Mouse (Mus musculus) lung, postnatal 25 days (tissue): ENCODE measurements around the gene Cd276.
"Not testable (repeated sequence)": the region's sequence is repeated elsewhere in the genome, so short reads cannot be mapped to it uniquely, and the experiment has no call there.

Experiments used
- DNase-seq: peaks from one replicate; pipeline ENCODE4 v3.0.0; 2022; ENCODE audit warnings: low spot score

Gene Cd276

DNA sequence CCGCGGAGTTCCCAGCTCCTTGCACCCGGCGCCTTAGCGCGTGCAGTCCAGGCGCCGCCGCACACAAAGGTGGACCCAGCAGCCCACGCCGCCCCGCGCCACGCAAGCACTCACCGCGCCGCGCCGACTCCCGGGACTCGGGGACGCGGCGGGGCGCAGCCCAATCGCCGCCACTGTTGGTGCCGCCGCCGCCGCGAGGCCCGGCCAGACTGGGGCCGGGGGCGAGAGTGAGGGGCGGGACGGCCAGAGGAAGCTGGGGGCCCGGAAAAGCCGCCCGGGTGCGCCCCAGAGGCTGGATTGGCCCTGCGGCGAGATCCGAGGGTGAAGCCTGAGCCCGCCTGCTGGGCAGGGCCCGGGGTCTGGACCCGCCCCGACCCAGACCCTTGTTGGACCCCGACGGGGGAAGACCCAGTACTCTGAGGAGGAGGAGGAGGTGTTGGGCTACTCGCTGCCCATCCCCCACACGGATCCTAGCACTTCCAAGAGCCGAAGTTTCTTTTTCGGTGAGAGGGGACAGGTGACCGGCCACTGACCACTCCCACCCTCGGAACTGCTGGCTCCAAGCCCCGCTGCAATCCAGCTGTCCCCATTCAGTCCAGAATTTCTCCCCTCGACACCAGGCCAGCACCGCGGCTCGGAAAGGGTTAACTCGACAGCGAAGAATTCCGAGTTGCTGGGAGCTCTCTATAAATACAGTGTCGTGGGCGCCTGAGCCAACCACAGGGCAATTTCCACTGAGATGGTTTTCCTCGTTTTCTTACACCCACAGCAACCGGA, at the start of gene Cd276:
TSS of gene Cd276 (minus strand) at position 530 of the 777 bp plus-strand sequence.
- peak; percentile 47 for DNase-seq

- no peak for DNase-seq
Measured at GRCm38 (mm10) chr9:58595313-58595712, 40.1 kb upstream of the Cd276 start.

- no peak for DNase-seq
Measured at GRCm38 (mm10) chr9:58588657-58589056, 33.4 kb upstream of the Cd276 start.

- DNase-seq, result no peak
Measured at GRCm38 (mm10) chr9:58584323-58584722, 29.1 kb upstream of the Cd276 start.

DNA sequence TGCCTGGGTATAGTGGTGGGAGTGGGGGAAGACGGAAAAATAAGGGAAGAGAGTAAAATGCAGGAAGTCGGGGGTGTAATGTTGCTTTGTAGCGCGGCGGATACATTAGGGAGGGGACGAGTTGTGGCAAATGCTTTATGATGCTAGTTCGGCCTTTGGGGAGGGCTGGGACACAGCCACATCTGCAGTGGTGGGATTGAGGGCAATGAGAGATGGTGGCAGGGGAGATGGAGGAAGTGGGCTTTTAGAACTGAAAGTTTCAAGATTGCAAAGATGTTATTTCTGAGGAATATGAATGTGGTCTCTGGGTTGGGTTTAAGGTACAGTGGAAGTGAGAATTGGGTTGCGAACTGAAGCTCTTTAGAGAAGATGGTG, 28.0 kb upstream of the Cd276 start:
- DNase-seq, result peak; percentile 11

- DNase-seq, result peak; percentile 36
Measured at GRCm38 (mm10) chr9:58582581-58583266, 27.5 kb upstream of the Cd276 start.

- peak; percentile 98 for DNase-seq
Measured at GRCm38 (mm10) chr9:58581958-58582540, 26.8 kb upstream of the Cd276 start, which contains the start of gene Nptn. Gene Nptn, plus strand, starts transcription at chr9:58582240.

DNA sequence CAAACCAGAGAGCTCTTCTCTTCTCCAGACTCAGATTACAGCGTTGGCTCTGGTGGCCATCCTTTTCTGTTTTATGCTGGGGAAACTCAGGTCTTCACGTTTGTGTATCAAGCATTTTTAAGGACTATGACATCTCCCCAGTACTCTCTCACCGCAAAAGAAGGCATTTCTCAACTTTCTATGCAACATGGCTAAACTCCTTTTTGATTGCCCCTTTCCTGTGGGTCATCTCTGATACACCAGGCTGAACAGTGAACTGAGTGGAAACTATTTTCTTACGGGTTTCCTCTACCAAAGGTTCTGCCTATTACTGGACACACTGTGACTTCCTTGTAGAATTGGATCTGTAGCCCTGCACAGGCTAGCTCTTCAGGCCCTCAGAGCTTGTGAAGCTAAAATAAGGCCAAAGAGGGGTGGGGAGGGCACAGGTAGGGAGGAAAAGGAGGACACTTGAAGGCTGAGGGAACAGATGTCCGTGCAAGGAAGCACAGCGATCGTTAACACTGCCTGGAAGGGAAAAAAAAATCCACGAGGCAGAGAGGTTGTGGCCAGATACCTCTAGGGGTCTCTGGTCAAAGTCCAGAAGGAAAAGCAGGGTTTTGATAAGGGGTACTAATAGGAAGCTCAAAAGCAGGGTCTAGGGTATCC, 26.2 kb upstream of the Cd276 start:
- peak; percentile 12 for DNase-seq

DNA sequence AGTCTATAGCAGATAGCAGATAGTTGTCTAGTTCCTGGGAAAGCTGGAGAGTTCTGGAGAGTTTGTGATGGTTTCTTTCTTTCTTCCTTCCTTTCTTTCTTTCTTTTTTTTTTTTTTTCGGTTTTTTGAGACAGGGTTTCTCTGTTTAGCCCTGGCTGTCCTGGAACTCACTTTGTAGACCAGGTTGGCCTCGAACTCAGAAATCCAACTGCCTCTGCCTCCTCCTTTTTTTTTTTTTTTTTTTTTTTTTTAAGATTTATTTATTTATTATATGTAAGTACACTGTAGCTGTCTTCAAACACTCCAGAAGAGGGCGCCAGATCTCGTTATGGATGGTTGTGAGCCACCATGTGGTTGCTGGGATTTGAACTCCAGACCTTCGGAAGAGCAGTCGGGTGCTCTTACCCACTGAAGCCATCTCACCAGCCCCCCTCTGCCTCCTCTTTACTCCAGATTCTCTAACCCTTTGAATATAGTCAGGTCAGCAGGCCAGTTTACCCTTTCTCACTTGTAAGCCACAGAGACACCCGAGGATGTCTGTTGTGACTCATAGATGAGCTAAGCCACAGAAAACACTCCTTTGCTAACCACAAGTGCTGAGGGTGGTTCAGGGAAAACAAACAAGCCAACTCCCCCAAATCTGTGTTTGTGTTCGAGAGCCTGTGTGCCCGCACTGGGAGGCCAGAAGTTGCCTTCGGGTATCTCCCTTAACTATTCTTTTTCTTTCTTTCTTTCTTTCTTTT, 25.4 kb upstream of the Cd276 start:
- DNase-seq, result not testable (repeated sequence)

GRCm38 (mm10) chr9:58578669-58579068, 23.4 kb upstream of the Cd276 start:
- peak; percentile 91 for DNase-seq

DNA sequence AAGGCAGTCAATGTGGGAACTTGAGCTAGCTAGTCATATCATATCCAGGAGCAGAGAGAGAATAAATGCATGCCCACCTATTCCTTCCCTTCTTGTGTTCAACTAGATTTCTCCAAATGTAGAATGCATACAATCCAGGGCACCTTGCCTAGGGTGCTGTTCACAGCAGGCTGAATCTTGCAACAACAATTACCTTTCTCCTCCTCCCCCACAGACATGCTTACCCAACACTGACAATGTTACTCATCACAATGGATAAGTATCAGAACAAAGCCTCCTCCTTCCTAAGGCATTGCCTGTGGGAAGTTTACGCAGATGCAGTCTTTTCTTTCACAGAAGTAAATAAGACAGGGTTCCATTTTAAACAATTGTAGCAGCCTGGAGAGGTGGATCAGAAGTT, 15.8 kb upstream of the Cd276 start:
- no peak for DNase-seq

GRCm38 (mm10) chr9:58567682-58568081, 12.4 kb upstream of the Cd276 start:
- DNase-seq, result no peak

GRCm38 (mm10) chr9:58565945-58566344, 10.7 kb upstream of the Cd276 start:
- DNase-seq, result not testable (repeated sequence)

- DNase-seq, result no peak
Measured at GRCm38 (mm10) chr9:58560211-58560610, 5.0 kb upstream of the Cd276 start.

DNA sequence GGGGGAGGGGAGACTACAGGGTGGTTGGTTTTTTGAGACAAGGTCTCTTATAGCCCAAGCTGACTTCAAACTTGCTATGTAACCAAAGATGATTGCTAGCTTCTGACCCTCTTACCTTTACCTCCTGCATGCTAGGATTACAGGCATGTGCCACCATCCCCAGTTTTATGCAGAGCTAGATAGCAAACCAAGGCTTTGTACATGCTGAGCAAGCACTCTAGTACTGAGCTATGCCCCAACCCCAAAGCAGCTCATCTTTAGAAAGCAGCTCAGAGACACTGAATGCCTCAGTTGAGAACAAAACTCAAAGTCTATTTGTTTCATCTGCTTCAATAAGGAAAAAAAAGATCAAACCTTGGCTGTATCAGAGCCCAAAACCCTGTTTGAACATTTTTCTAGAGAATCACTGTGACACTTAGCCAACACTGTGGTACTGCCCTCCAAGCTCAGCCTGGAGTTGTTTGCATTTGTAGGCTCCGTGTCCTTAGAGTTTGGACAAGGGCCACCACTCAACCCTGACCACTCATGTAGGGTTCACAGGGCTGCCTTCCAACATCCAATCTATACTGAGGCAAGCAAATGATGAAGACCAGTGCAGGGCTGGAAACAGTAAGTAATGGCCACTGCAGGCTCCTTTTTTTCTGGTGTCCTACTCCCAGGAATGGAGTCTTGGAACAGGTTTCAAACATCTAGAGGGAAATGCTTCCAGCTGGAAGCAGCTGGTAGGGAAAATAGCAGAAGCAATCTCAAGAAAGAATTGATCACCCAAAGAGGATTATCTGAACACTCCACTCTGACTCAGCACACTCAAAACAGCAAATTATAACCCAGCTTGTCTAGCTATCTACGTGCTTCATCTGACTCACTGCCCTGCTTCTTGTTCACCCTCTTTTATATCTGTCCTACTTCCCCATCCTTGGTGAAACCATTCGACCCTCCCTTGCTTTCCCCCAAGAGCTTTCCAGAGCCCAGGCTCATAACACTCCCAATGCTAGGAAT, 2.5 kb upstream of the Cd276 start:
- DNase-seq, result peak; percentile 38

- DNase-seq, result no peak
Measured at GRCm38 (mm10) chr9:58556627-58557026, 1.4 kb upstream of the Cd276 start.

DNA sequence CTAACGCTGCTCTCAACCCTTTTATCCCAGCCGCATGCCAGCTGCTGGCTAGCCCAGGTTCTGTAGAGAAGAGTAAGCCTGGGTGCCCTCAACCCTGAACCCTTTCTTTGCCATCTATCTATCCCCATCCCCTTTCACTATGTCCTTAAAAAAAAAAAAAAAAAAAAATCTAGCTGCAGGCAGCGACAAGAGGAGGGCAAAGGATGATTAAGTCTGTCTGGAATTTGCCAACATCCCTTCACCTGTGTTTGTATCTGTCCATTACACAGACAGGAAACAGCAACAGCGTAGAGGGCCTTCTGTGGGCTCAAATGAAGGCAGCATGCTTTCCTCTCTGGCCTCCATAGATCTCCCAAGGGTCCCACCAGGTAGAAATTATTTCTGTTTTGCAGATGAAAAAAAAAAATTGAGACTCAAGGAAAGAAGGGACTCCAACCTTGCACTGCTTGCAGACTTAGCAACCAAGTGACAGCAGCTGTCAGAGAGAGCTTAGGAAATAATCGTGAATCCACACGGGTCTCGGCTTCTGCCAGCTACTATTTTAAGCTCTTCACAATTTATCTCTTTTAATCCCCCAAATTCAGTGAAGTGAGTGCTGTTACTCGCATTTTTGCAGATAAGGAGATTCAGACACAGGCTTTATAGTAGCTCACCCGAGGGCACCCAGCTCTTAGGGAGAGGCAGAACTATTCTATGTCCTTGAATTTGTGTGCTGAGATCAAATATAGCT, 613 bp upstream of the Cd276 start:
- DNase-seq, result no peak

DNA sequence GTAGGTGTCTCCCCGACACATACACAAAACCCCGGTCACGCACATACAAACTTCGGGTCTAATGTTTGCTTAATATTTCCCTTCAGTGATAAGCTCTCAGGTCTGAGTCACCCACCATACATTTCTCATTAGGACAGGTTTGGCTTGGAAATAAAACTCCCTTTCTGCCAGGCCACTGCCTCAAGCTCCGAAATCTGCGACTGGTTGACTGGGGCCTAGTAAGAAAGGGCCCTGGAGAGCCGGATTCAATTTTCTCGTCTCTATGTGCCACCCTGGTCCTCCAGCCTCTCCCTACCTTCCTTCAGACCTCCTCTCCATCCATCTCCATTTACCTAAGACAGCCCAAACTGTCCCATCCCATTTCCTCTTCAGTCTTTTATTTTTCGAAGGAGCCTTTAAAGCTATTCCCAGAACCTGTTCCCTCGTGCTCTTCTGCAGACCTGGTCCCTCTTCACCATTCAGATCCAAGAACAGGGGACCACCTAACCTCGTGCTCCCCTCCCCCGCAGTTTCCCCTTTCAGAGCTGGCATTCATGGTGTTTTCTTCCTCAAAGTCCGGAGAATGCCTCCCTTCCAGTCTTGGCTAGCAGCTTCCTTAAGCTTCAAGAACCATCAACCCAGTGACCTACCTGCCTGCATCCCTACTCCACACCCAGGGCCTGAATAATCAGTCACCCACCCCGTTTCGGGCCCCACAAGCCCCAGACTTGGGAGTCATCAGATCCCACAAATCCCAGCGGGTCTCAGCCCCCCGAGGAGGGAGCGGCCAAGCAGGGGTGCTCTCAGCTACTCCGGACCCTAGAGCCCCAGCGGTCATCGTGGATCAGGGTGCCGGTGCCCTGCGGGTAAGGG, 955 bp downstream of the Cd276 start:
- DNase-seq, result no peak

DNA sequence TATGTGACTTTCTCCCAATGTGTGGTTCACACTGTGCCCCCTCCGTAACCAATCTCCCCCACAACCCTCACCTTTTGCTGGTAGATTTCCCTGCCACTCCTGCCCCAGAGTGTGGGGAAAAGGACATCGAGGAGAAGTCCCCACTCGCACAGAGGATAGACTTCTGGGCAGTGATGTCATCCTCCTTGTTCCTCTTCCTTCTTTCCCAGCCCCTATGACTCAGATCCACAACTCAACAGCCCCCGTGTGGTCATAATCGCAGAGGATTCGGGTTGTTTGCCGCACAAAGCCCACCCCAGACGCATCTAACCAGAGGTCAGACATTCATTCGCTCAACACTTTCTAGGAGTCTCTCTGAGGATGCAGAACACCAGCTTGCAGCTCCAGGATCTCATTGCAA, 3.2 kb downstream of the Cd276 start:
- no peak for DNase-seq
